Mouse (Mus musculus): ENCODE measurements at regions not wholly inside any gene's neighbourhood (a gene's known extent, or its start where the extent isn't known, plus 50 kb on each side); places are given as distances from the start of the nearest gene placed in this dataset.

GRCm38 (mm10) chr4:26965831-26966230 is 619.1 kb upstream of the Manea start:
- in situ Hi-C loops (cut with MboI, MseI): no loop called here

- in situ Hi-C loops (cut with MboI, MseI): no loop called here
Observed at GRCm38 (mm10) chr4:26964850-26965249, 618.2 kb upstream of the Manea start.

- in situ Hi-C loops (cut with MboI, MseI): no loop called here
Observed at GRCm38 (mm10) chr4:26944617-26945016, 597.9 kb upstream of the Manea start.

GRCm38 (mm10) chr4:26933988-26934798 is 587.5 kb upstream of the Manea start:
- in situ Hi-C loops (cut with MboI, MseI): no loop called here

- in situ Hi-C loops (cut with MboI, MseI): no loop called here
Observed at GRCm38 (mm10) chr4:26929879-26930481, 583.3 kb upstream of the Manea start.

- in situ Hi-C loops (cut with MboI, MseI): no loop called here
Observed at GRCm38 (mm10) chr4:26926060-26926459, 579.4 kb upstream of the Manea start.

- in situ Hi-C loops (cut with MboI, MseI): no loop called here
Observed at GRCm38 (mm10) chr4:26888514-26888913, 541.8 kb upstream of the Manea start.

- in situ Hi-C loops (cut with MboI, MseI): no loop called here
Observed at GRCm38 (mm10) chr4:26879022-26879421, 532.3 kb upstream of the Manea start.

- in situ Hi-C loops (cut with MboI, MseI): no loop called here
Observed at GRCm38 (mm10) chr4:26841761-26842160, 495.1 kb upstream of the Manea start.

GRCm38 (mm10) chr4:26800831-26801230 is 454.1 kb upstream of the Manea start:
- in situ Hi-C loops (cut with MboI, MseI): no loop called here

- in situ Hi-C loops (cut with MboI, MseI): no loop called here
Observed at GRCm38 (mm10) chr4:26793181-26793824, 446.6 kb upstream of the Manea start.

GRCm38 (mm10) chr4:26767896-26768295 is 421.2 kb upstream of the Manea start:
- in situ Hi-C loops (cut with MboI, MseI): no loop called here

- in situ Hi-C loops (cut with MboI, MseI): no loop called here
Observed at GRCm38 (mm10) chr4:26766235-26767228, 419.8 kb upstream of the Manea start.

- in situ Hi-C loops (cut with MboI, MseI): no loop called here
Observed at GRCm38 (mm10) chr4:26740815-26741214, 394.1 kb upstream of the Manea start.

- in situ Hi-C loops (cut with MboI, MseI): loop anchor here (10.0 kb wide), 2 partner anchors 848 to 1022 kb away; no protein-coding TSS in a partner anchor
Observed at GRCm38 (mm10) chr4:26736381-26736780, 389.7 kb upstream of the Manea start.

- in situ Hi-C loops (cut with MboI, MseI): no loop called here
Observed at GRCm38 (mm10) chr4:26714437-26714836, 367.7 kb upstream of the Manea start.

GRCm38 (mm10) chr4:26709964-26710363 is 363.3 kb upstream of the Manea start:
- in situ Hi-C loops (cut with MboI, MseI): no loop called here

- in situ Hi-C loops (cut with MboI, MseI): no loop called here
Observed at GRCm38 (mm10) chr4:26695964-26696363, 349.3 kb upstream of the Manea start.
